In the genomic region with DNA sequence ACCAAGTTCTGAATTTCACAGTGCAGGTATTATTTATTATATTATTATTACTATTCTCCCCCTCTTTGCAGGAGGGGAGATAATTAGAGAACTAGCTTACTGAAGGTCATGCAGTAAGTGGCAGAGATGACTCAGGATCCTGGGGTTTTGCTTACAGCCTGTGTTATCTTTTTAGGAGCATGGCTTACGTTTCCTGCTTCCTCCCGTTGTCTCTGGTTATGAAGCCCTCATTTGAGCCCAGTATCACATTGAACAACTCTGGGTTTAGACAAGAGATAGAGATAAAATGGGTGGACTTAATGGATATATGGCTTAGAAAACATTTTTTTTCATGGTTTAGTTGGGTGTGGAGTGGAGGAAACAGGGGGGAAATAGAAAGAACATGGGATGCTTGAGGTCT, we compare ENCODE assay signal across 26 mouse cellular contexts. TPM values are rescaled to one million over a fixed set of nuclear protein-coding genes. Genes with fewer than 3 reads are reported as not detected.
DNase-seq lines count a peak whose midpoint lies in the region; ATAC-seq lines count a peak whose summit lies in the region.
"Had no signal": no experiment of that assay in that cellular context is flagged by ENCODE, and none has a peak within 500 bp of the region (broad histone marks: within the 10 kb centered on the region; RNA-seq: fewer than 3 reads in every experiment).

No protein-coding gene starts in this region.

- H3K4me1 ChIP-seq in embryonic facial prominence, embryonic 14.5 days (ENCODE audit: control insufficient read depth, insufficient read depth, low read length) = peaks cover 22% of the 10 kb centered on the region
- H3K4me1 ChIP-seq in embryonic facial prominence, embryonic 10.5 days = peaks cover 41% of the 10 kb centered on the region
- H3K4me1 ChIP-seq in liver, embryonic 11.5 days (replicated peaks; ENCODE audit: control insufficient read depth, insufficient read depth, low read length) = peaks cover 41% of the 10 kb centered on the region
- H3K4me1 ChIP-seq: hindbrain, embryonic 15.5 days; neural tube, embryonic 12.5 days had no signal

- no peak for ATAC-seq in embryonic facial prominence, embryonic 14.5 days (ENCODE audit: low read depth)
- peak; percentile 86 for ATAC-seq in liver, embryonic 11.5 days (replicated peaks; ENCODE audit: low FRiP score)
- peak; percentile 88 for ATAC-seq in megakaryocyte progenitor cell, adult 5-6 weeks (replicated peaks; ENCODE audit: poor library complexity)
- ATAC-seq: forebrain, embryonic 16.5 days had no signal

- WGBS in embryonic facial prominence, embryonic 14.5 days = 50% methylated on average over 2 of the region's 2 CpGs
- WGBS in embryonic facial prominence, embryonic 10.5 days = 71% methylated on average over 2 of the region's 2 CpGs
- 18% methylated on average over 2 of the region's 2 CpGs for WGBS in liver, embryonic 11.5 days

- H3K4me3 ChIP-seq in embryonic facial prominence, embryonic 14.5 days (ENCODE audit: low read depth, low read length) = no peak overlapping the region
- no peak overlapping the region for H3K4me3 ChIP-seq in embryonic facial prominence, embryonic 10.5 days
- no peak overlapping the region for H3K4me3 ChIP-seq in liver, embryonic 11.5 days (ENCODE audit: low read depth, low read length)
- H3K4me3 ChIP-seq: hindbrain, embryonic 15.5 days; intestine, embryonic 15.5 days; kidney, embryonic 15.5 days; limb, embryonic 12.5 days; lung, embryonic 15.5 days; neural tube, embryonic 12.5 days; stomach, embryonic 15.5 days had no signal

- H3K27ac ChIP-seq in embryonic facial prominence, embryonic 14.5 days (replicated peaks; ENCODE audit: low read depth, low read length) = peak overlapping the region; percentile 73; the same call in 1 of the 2 replicates
- H3K27ac ChIP-seq in embryonic facial prominence, embryonic 10.5 days (replicated peaks) = no peak overlapping the region
- H3K27ac ChIP-seq in liver, embryonic 11.5 days (ENCODE audit: low read depth, low read length) = no peak overlapping the region
- H3K27ac ChIP-seq: hindbrain, embryonic 15.5 days; intestine, embryonic 15.5 days; kidney, embryonic 15.5 days; lung, embryonic 15.5 days; neural tube, embryonic 12.5 days; stomach, embryonic 15.5 days had no signal

- no peak overlapping the region for H3K4me2 ChIP-seq in embryonic facial prominence, embryonic 14.5 days (ENCODE audit: low read depth, low read length)
- no peak overlapping the region for H3K4me2 ChIP-seq in liver, embryonic 11.5 days
- H3K4me2 ChIP-seq: heart, embryonic 11.5 days; hindbrain, embryonic 15.5 days; intestine, embryonic 15.5 days; kidney, embryonic 15.5 days; limb, embryonic 12.5 days; lung, embryonic 15.5 days; midbrain, embryonic 11.5 days; neural tube, embryonic 12.5 days; stomach, embryonic 15.5 days had no signal

- no peak overlapping the region for H3K9ac ChIP-seq in embryonic facial prominence, embryonic 14.5 days (ENCODE audit: low read depth, low read length)
- no peak overlapping the region for H3K9ac ChIP-seq in liver, embryonic 11.5 days (ENCODE audit: low read depth, low read length)
- H3K9ac ChIP-seq: hindbrain, embryonic 15.5 days; intestine, embryonic 15.5 days; kidney, embryonic 15.5 days; limb, embryonic 12.5 days; lung, embryonic 15.5 days; neural tube, embryonic 12.5 days; stomach, embryonic 15.5 days had no signal

- no peaks in the 10 kb centered on the region for H3K9me3 ChIP-seq in embryonic facial prominence, embryonic 14.5 days (ENCODE audit: control insufficient read depth, low read length)
- no peaks in the 10 kb centered on the region for H3K9me3 ChIP-seq in embryonic facial prominence, embryonic 10.5 days
- no peaks in the 10 kb centered on the region for H3K9me3 ChIP-seq in liver, embryonic 11.5 days (ENCODE audit: control insufficient read depth, low read length)
- H3K9me3 ChIP-seq: hindbrain, embryonic 15.5 days; intestine, embryonic 15.5 days; kidney, embryonic 15.5 days; limb, embryonic 12.5 days; lung, embryonic 15.5 days; neural tube, embryonic 12.5 days; stomach, embryonic 15.5 days had no signal

- no peaks in the 10 kb centered on the region for H3K36me3 ChIP-seq in embryonic facial prominence, embryonic 14.5 days (ENCODE audit: control insufficient read depth, insufficient read depth, low read length)
- H3K36me3 ChIP-seq in embryonic facial prominence, embryonic 10.5 days (replicated peaks) = no peaks in the 10 kb centered on the region
- H3K36me3 ChIP-seq in liver, embryonic 11.5 days (ENCODE audit: control insufficient read depth, insufficient read depth, low read length) = no peaks in the 10 kb centered on the region
- H3K36me3 ChIP-seq: hindbrain, embryonic 15.5 days; intestine, embryonic 15.5 days; kidney, embryonic 15.5 days; limb, embryonic 12.5 days; lung, embryonic 15.5 days; neural tube, embryonic 12.5 days; stomach, embryonic 15.5 days had no signal

- H3K27me3 ChIP-seq in embryonic facial prominence, embryonic 14.5 days (replicated peaks; ENCODE audit: control insufficient read depth, insufficient read depth, low read length) = no peaks in the 10 kb centered on the region
- no peaks in the 10 kb centered on the region for H3K27me3 ChIP-seq in embryonic facial prominence, embryonic 10.5 days (replicated peaks; ENCODE audit: low read depth, poor library complexity, severe bottlenecking)
- H3K27me3 ChIP-seq in liver, embryonic 11.5 days (replicated peaks; ENCODE audit: control insufficient read depth, insufficient read depth, low read length) = no peaks in the 10 kb centered on the region
- H3K27me3 ChIP-seq: hindbrain, embryonic 15.5 days; intestine, embryonic 15.5 days; kidney, embryonic 15.5 days; limb, embryonic 12.5 days; lung, embryonic 15.5 days; neural tube, embryonic 12.5 days; stomach, embryonic 15.5 days had no signal

- no peak for DNase-seq in embryonic facial prominence, embryonic 14.5 days (ENCODE audit: low spot score)
- DNase-seq in embryonic facial prominence, embryonic 10.5 days (ENCODE audit: low spot score) = no peak
- DNase-seq in c-Kit-positive CD71-positive TER-119-positive erythroid progenitor cells, embryonic 14.5 days (ENCODE audit: low spot score) = peak; percentile 54
- no peak for DNase-seq in liver, embryonic 11.5 days (ENCODE audit: low spot score)
- DNase-seq in kidney, adult 9 months = no peak
- no peak for DNase-seq in cerebellum, adult 9-11 months
- no peak for DNase-seq in thymus, adult 18-20 months
- DNase-seq: cerebellum, adult 18-20 months; cerebellum, postnatal 36 days; heart, postnatal 14 days; kidney, postnatal 4 days; layer of hippocampus, adult 9-11 months; lung, postnatal 4 days; right cerebral cortex, postnatal 14 days; thymus, adult 2 months had no signal

RNA-seq across cellular contexts. Expression of a gene that starts 35.7 kb away (rescaled TPM):
- polyA plus RNA-seq in embryonic facial prominence, embryonic 14.5 days (2014; fragmentation: Nextera tagmentation; extraction: Ambion mirVana) = 985 and 1,264 TPM in 2 replicates
- 331 and 369 TPM in 2 replicates for polyA plus RNA-seq in embryonic facial prominence, embryonic 10.5 days (2016; fragmentation: Nextera tagmentation; extraction: Ambion mirVana)
- 378 and 420 TPM in 2 replicates for polyA plus RNA-seq in liver, embryonic 11.5 days (2014; fragmentation: Nextera tagmentation; extraction: Ambion mirVana)
- 33.1 and 43.8 TPM in 2 replicates for total RNA-seq in megakaryocyte progenitor cell, adult 5-6 weeks (2015)
- total RNA-seq in megakaryocyte progenitor cell, adult 5-6 weeks (2017) = 47.0 and 50.4 TPM in 2 replicates

RNA-seq across cellular contexts. Expression of a gene that starts 38.2 kb away (rescaled TPM):
- 8.9 and 9.8 TPM in 2 replicates for polyA plus RNA-seq in embryonic facial prominence, embryonic 14.5 days (2014; fragmentation: Nextera tagmentation; extraction: Ambion mirVana)
- 9.0 and 9.8 TPM in 2 replicates for polyA plus RNA-seq in embryonic facial prominence, embryonic 10.5 days (2016; fragmentation: Nextera tagmentation; extraction: Ambion mirVana)
- polyA plus RNA-seq in liver, embryonic 11.5 days (2014; fragmentation: Nextera tagmentation; extraction: Ambion mirVana) = 11.6 and 12.7 TPM in 2 replicates
- total RNA-seq in megakaryocyte progenitor cell, adult 5-6 weeks (2015) = 38.4 and 42.3 TPM in 2 replicates
- 26.8 and 36.1 TPM in 2 replicates for total RNA-seq in megakaryocyte progenitor cell, adult 5-6 weeks (2017)
